Mouse (Mus musculus): ENCODE data around the gene Gprc6a.

DNA sequence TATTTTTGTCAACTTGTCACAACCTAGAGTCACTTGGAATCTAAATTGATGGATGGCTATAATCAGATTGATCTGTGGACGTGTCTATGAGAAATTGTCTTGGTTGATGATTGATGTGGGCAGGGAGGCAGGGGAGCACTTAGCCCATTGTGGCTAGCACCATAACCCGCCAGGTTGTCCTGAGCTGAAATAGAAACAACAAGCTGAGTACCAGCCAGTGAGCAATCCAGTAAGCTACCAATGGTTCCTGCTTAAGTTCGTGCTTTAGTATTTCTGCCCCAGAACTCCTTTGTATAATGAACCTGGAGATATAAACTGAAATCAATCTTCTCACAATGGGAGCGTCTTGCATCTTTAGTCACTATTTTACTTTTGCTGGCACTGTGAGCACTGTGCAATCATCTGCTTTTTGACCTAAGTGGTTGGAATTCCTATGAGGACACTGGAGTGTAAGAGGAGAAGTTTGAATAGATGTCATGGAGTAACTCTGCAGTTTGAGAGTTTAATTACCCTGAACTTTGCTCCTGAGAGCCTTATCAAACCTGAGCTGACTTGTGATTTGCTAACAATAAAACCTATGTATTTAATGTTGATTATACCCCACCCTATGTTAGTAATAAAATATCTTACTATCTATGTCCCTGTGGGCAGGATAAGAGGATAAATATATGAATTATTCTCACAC is 21.4 kb downstream of the Gprc6a start:
- no peak for TF ChIP-seq CTCF (IDR thresholded peaks at IDR 0.05)
- TF ChIP-seq EP300 (IDR thresholded peaks at IDR 0.05): no peak

All from lung, postnatal 0 days (tissue).